Mouse (Mus musculus): ENCODE measurements at regions not wholly inside any gene's neighbourhood (a gene's known extent, or its start where the extent isn't known, plus 50 kb on each side); places are given as distances from the start of the nearest gene placed in this dataset.
"Not testable (repeated sequence)": the region's sequence is repeated elsewhere in the genome, so short reads cannot be mapped to it uniquely, and the experiment has no call there.

DNA sequence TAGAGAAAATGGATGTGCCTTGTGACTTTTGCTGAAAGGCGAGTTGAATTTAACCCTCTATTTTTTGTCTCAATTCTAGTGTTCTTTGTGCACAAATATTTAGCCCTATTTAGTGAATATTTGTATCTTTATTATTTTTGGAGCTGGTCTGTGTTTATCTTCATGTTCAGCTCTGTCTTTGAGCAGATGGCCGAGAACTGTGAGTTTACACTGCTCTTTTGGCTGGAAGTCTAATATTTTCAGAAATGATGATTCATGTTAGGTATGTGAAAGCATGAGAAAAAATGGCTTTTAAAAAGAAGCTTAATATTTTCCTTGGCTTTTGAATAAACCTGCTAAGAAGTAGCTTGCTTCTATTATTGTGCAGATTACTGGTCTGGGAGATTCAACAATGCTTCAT, 505.4 kb downstream of the Sema5a start:
- DNase-seq (ENCODE audit: extremely low spot score in 1 of 2, low spot score in 1 of 2) = no peak

DNA sequence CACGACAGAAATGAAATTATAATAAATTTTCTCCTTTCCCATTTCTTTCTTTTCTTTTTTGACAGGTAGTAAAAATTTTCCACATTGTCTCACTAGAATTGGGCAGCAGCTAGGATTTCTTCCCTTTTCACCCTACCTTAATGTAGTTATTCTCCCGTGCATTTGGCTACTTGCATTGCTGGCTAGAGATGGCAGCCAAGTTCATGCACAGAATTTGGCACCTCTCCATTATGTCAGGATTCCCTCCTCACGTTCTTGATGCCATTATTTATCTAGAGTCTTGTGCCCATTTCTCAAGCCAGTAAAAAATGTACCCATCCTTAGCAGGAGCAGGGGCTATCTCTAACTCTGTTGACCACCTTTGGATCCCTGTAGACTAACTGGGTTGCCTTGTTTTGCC, 507.4 kb downstream of the Sema5a start:
- DNase-seq (ENCODE audit: extremely low spot score in 1 of 2, low spot score in 1 of 2) = no peak

DNA sequence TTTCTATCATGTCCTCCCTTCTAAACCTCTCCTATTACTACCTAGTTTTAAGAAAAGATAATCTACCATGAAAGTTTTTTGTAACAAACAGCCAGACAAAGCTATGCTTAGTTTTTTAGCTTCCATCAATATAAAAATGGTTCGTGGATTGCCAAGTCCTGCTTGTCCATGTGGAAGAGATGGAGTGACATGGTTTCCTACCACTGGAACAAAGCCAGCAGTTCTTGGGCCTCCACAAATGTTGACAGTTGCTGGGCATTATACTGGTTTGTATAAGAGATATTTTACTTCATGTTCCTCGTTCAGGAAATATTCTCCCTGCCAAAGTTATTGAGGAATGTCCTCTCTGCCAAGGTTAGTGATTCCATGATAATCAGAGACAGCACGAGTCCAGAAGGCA, 515.5 kb downstream of the Sema5a start:
- DNase-seq (ENCODE audit: extremely low spot score in 1 of 2, low spot score in 1 of 2) = no peak

DNA sequence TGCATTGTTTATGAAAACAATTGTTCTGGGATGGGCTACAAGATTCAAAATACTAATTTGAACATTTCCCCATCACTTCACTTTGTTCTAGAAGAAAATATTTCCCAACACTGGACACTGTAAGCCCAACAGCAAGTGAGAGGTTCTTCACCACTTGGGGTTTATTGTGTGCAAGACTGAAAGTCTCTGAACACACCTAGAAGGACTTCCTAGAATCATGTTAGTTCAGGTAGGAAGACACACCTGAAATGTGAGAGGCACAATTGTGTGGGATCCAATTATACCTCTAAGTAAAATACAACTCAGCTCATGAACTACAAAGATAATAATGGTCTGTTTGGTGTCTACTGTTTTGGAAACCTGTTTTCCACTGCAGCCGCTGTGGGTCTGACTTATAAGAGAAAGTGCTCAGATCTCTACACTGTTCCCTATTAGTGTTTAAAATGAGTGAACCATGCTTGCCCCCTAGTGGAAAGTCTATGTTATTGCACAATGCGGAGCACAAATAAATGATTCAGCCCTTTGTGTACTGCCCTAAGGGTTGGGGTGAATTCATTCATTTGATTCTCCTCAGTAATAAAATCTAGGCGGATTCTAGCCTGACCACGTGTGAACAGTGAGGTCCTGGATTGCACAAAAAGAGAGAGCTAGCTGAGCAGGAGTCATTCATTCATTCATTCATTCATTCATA, 521.5 kb downstream of the Sema5a start:
- DNase-seq (ENCODE audit: extremely low spot score in 1 of 2, low spot score in 1 of 2) = peak in 1 of 2 experiments; percentile 48

DNA sequence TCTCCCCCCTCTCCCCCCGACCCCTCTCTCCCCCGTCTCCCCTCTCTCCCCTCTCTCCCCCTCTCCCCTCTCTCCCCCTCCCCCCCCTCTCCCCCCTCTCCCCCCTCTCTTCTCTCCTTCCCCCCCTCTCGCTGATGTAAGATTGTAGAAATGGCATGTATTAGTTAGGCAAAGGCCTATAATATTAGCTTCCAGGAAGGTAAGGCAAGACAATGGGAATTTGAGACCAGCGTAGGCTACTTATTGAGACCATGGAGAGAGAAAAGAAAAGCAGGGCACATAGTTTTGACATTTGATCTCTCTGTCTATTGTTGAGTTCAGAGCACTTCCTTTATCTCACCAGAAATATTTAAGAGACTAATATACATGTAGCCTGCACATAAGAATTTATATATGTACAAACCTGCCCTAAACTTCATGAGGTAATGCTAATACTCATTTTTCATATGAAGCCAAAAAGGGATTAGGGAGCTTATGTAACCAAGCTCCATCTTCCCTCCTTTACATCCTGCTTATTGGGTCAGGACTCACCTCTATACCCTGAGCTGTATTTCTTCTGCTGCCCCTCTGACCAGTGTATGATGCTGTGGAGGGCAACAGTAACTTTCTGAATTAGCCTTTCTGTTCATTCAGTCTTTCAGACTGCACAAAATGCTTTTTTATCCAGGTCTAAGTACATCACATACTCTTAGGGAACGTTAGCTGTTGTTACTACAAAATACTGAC, 522.3 kb downstream of the Sema5a start:
- no peak for DNase-seq (ENCODE audit: extremely low spot score in 1 of 2, low spot score in 1 of 2)

DNA sequence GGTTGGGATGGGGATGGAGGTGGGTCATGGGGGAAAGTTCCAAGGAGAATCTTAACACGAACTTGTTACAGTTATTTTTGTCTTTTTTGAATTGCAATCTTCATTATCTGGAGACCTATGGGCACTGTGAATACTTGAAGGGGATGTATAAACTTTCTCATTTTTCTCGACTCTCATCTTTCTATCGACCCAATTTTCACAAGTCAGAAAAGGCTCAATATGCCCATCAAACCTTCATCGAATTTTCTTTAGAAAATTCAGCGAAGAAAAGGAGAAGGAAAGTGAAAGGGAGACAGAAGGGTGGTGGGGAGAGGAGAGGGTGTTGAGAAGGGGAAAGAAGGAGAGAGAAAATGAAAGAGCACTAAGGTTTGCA, 533.6 kb downstream of the Sema5a start:
- not testable (repeated sequence) for DNase-seq (ENCODE audit: extremely low spot score in 1 of 2, low spot score in 1 of 2)

DNA sequence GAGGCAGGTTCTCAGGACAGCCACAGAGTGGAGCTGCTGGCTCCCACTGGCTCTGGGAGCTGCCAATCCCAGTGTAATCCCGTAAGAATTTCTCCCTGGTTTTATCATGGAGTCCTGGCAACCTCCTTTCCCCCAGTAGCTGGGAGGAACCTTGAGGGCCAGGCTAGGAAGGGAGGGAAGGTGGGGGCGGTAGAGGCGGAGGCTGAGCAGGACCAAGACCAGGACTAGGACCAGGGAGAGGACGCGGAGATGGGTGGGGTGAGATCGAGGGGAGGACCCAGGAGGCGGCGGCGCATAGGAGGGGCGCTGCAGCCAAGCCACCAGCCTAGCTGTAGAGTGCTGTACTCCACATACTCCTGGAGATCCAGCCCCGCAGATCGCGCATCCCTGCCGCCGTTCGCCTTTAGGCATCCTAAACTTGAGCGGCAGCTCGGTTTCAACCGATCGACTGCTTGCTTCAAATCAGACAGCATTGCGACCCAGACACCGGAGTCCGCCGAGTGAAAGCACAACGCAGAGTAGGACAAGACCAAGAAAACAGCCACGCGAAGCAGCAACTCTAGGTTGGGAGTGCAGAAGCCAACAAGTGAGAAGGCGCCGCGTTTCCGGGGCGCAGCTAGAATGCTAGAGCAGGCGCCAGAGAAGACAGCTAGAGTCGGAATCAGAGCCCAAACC, 534.1 kb downstream of the Sema5a start:
- DNase-seq (ENCODE audit: extremely low spot score in 1 of 2, low spot score in 1 of 2) = peak; percentile 64 to 76

DNA sequence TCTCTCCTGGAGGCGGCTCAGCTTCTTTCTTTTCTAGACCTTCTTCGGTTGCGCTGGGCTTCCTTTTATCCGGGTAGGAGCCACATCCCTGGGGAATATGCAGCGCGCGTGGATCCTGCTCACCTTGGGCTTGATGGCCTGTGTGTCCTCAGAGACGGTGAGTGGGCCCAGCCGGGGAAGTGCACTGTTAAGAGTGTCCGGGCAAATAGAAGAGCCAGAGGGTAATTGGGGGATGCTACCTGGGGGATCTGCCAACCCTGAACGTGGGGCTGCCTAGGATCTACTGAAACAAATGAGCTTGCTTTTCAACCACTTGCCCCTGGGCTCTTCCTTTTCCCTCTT, 534.6 kb downstream of the Sema5a start:
- not testable (repeated sequence) for DNase-seq (ENCODE audit: extremely low spot score in 1 of 2, low spot score in 1 of 2)

DNA sequence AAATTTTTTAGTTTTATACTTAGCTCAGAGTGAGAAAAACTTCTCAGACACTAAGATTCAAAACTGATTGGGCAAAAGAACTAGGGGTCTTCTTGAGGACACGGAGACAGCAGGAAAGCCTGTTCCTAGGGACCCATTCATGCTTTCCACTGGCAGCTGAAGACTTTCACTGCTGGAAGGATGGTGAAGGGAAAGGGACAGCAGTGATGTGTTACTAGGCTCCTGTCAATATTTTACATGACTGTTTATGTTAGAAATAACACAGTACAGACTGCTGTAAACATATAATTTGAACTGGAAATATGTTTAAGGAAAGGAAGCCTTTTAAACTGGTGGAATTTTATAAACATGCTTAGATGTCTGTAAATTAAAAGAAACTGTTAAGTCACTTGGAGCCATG, 537.0 kb downstream of the Sema5a start:
- not testable (repeated sequence) for DNase-seq (ENCODE audit: extremely low spot score in 1 of 2, low spot score in 1 of 2)

DNA sequence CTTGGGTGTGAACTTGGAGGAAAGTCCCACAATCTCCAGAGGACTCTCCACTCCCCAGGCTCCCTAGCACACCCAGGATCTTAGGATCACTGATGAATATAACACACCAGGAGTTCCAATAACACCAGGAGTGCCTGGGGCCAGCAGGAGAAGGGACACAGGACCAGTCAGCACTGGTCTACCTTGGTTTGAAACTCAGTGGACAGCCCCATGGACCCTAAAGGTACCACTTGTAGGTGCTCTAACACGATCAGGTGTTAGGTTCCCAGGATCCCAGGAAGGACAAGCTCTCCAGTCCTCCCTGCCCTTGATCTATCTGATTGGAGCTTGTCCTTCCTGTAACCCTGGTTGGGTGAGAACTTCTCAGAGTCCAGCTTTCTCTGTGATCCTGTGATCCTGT, 554.6 kb downstream of the Sema5a start:
- DNase-seq (ENCODE audit: extremely low spot score in 1 of 2, low spot score in 1 of 2) = no peak

DNA sequence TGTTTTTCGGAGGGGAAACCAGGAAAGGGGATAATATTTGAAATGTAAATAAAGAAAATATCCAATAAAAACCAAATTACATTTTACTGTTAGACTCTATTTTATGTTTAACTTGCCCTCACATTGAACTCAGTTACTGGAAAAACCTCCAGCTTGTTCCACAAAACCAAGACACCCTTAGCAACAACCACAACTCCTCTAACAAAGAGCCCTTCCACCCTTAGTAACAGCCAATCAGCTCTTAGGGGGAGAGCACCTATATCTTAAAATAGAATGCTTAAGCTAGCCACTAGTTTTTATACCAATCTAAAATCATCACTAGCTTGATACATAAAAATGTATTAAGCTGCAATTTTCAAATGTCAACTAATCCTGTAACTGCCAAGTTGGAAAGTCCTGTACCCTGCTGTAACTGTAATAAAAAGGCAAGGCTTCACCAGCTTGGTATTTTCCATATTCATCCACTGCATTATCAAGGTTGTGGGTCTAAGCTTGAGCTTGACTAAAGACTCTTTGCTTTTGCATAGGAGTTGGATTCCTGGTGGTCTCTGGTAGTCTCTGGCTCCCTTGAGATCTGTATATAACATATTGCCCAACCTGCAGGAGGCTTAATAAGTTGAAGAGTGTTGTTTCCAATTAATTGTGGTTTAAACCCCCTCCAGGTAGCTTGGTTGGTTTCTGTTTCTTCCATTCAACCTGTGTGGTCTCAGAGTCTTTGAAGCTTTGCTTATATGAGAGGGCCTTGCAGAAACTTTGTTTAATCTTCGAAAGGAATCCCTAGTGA, 566.4 kb downstream of the Sema5a start:
- no peak for DNase-seq (ENCODE audit: extremely low spot score in 1 of 2, low spot score in 1 of 2)

DNA sequence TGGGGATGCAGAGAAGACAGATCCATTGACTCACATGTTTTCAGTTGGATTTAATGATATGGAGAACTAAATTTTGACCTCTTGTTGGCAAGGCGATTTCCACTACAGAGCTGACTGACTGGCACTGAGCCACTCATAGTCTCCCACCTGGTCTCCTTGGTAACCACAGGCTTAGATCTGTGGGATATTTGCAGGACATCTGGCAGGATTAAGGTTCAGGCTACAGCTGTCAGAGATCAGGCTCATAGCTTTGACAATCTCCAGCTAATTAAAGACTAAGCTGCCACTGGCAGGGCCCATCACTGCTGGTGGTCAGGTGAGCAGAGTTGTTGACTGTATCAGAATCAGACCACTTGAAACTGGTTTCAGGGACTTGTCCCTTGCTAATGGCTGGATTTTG, 595.4 kb downstream of the Sema5a start:
- DNase-seq (ENCODE audit: extremely low spot score in 1 of 2, low spot score in 1 of 2) = no peak

Measured in frontal cortex, adult 2 months (tissue).